Mouse (Mus musculus): ENCODE measurements around the gene Cntn4.

Gene Cntn4

DNA sequence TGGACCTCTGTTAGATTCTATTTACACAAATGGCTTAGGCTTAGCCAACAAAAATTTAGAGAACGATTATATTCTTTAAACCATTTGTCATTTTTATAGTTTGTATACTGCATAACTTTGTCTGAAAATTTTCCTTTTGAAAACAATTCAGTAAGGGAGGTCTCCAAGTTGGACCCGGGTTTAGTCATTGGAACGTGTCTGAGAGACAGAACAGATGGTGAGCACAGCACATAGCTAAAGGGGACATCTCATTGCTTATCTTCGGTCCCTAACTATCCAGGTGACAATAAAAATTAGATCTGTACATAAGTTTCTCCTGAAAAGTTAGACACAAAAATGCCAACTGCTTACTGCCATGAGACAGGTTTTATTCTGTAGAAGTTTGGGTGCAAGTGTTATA, 420.4 kb downstream of the Cntn4 start:
- DNase-seq: no peak

DNA sequence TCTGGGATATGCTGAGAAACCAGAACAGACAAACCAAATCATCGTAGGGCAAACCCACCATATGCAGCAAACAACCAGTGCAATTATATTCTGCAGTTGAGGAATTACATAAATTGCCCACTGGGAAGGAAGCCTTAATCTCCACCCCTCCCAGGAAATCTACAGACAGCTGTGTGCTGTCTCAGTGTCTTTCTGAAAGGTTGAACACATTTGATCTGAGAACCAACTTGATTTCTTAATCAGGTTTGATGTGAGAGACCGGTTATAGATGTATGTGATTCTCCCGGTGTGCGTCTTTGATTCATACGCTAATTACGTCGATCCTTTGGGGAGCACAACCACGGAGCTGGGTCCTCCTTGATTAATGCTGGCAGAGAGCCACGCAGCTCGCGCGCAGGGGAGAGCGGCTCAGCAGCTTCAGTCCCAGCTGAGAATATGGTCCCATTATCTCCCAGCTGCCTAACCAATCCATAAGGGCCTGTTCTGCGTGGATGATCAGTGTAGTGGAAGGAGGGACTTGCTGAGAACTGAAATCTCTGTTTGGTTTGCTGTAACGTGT, 441.1 kb downstream of the Cntn4 start:
- no peak for DNase-seq

DNA sequence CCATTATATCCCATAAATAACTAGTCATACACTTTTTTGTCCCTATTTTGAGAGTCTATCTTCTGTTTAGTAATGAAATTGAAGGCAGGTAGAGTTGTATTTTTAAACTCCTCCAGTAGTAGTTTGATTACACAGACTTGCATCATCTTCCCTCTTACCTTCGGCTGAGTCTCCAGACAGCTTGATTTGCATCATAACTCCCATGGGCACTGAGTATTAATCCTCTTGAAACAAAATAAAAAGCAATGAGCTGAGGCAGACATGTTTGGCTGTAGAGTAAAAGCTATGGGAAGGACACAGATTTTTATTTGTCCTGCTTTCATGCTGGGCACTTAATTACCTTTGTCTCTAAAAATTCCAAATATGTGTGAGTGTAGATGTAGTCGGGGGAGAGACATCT, 476.1 kb downstream of the Cntn4 start:
- no peak for DNase-seq

DNA sequence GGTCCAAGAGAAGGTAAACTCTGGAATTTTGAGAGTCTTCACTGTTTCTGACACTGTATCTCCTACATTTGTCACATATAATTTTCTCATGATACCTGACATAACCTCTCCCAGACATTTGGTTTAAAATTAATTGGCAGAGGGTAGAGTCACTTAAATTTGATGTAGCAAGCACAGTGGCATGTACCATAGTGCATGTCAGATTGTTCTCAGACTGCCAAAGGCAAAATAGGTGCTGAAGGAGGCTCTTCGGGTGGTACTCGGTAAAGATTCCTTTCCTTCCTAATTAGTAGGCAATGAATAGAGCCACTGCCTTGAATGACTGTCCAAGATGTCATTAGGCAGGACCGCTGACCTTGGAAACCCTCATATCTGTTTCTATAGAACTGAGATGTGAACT, 477.9 kb downstream of the Cntn4 start:
- no peak for DNase-seq

DNA sequence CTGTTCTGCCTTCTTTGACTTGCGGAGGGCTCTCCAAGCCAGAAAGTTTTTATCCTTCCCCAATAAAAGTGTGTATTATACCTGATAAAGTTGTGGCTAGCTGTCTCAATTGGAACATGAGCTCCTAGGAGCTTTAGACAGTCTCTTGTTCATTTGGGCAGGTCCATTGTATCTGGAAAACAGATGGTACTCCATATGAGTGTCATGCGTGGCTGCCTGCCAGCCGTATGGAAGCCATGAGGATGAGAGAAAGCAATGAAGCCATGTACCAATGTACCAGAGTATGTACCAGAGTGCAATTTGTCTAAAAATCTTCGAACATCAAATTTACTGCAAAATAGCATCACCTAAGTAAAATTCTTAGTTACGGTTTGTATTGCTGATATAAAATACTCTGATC, 500.1 kb downstream of the Cntn4 start:
- no peak for DNase-seq

DNA sequence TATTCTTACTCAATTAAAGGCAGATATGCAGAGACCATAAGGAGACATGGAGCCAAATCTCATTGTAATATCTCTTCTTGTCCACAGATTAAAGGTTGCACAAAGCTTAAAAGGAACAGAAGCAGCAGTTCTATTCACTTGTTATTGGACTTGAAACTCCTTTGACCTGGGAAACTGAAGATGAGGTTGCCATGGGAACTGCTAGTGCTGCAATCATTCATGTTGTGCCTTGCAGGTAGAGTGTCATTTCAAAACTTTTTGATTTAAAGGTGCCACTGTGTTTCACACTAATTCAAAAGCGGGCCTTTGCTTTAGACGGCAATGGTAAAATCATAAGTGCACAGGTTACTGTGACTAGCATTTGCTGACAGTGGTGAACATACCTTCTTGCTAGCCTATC, 504.1 kb downstream of the Cntn4 start:
- no peak for DNase-seq

DNA sequence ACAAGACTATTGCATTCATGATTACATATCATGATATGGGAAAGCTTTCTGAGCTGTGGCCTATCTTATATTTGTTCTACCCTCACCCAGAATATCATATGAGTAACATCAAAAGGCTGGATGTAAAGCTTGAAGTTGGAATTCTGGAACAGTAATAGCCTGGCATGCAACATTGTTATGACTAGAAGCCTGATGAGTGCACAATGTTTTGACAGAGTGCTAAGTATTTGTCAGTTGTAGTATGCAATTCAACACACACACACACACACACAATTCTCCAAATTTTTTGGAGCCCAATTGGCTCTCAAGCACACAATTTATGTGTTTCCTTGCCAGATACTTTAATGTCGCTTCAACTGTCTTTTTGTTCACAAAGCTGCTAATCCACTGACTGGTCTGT, 523.5 kb downstream of the Cntn4 start:
- no peak for DNase-seq

DNA sequence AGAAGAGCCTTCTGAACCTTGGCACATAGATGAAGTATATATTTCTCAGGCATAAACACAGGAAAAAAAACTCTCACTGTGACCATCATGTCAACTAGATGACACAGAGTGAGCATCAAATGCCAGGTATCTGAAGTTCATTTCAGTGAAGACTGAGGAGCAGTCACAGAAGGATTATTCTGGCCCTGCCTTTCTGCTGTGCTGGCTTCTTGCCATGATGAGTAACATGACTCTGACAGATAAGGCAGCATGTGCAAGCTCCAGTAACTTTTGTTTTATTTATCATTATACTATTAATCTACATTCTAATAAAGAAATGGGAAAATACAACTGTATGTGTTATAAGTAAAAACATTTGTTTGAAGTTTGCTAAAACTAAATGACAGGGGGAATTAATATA, 529.9 kb downstream of the Cntn4 start:
- DNase-seq: no peak

DNA sequence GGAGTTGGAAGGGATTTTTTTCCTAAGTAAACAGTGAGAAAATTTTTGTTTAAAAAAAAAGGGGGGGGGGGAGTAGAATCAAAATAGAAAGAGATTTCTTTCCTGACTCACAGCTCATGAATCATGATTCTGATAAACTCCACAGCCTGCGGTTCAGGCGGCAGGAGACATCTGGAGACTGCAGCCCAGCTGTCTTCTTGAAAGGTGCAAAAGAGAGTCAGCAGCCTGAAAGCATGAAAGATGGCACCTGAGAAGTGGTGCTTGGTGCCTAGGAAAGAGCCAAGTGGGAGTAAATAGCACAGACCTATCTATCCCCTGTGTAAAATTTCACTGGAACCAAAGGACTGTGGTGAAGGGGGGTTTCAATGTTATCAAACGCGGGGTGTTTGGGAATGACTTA, 535.6 kb downstream of the Cntn4 start:
- DNase-seq: no peak

DNA sequence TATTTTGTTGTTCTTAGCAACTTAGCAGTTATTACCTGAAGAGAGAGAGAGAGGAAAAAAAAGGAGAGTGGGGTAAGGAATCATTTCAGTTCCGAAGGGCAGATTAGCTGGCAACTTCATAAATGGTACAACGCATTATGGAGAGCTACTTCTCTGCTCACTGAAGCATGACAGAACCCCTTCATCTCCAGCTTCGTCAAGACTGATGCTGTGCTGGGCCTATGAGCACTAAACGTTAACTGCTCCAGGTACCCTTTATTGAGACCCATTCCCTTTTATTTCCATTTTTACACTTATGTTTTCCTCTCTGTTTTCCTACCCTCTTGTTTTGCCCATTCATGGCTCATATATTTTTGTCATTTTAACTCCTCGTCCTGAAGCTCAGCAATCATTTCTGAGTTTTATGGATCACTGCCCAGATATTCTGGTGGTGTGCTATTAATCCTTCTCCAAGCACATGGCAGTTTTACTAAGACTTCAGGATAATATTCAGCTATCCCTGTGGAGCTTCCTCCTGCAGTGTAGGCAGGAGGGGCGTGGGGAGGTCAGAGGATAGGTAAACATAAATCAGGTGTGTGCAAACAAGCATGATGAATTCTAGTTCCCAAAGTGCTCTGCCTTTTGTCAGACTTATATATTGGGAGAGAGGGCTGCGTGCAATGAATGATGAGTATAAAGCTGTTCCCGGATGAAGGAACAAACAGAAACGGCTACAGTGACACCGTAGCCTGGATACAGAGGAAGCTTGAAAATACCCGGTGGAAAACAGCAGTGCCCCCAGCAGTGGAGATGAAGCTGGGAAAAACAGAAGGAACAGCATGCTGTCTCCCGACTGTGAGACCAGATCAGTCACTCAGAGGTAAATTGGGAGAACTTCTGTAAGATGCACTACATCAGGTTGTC, 559.8 kb downstream of the Cntn4 start:
- peak; percentile 36 for DNase-seq

DNA sequence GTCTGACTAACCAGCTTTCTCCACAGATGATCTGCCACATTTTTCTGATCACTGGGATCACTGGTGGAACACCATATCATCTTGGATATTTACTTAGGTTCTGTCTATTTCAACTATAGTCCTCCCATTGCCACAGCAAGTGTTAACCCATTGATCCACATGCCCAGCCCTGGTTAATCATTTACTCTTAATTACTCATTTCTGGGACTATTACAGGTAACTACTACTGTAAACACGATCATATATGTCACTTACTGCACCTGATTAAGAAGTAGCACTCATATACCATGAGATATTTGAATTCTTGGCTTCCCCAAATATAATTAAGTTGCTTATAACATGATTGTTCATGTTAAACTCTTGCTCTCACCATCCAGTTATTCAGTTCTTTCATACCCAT, 564.1 kb downstream of the Cntn4 start:
- DNase-seq: no peak

DNA sequence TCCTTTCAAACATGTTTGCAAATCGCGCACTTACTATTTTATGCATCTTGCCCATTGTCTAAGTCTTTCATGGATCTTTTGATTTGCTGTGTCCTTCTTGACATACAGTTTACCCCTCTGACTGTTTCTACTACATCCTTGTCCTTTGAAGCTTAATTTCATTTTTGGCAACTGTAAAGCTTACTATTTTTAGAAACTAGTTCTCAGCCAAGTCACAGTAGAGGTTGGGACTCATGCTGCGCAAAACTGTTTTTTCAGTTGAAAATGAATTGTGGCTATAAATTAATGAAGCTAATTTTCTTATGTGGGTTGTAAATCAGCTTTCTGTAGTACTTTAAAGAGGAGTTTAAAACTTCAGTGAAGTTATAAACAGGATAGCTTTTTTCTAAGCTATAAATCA, 585.9 kb downstream of the Cntn4 start:
- no peak for DNase-seq

DNA sequence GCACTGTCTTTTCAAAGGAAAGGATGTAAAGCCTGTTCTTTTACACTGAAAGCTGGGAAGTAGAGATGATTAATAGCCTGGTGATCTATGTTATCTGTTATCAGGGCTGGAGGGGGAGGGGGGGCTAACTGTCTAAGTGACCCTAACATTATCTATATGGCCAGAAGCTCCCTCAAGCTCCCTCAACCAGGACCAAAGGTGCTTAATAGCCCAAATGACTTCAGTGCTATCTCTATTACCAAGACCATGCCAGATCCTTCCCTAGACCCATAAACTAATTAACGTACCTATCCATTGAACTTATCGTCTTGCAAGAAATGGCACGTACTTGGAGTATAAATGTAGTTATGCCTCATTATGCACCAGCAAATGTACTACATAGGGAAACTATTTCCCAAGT, 588.0 kb downstream of the Cntn4 start:
- DNase-seq: no peak

DNA sequence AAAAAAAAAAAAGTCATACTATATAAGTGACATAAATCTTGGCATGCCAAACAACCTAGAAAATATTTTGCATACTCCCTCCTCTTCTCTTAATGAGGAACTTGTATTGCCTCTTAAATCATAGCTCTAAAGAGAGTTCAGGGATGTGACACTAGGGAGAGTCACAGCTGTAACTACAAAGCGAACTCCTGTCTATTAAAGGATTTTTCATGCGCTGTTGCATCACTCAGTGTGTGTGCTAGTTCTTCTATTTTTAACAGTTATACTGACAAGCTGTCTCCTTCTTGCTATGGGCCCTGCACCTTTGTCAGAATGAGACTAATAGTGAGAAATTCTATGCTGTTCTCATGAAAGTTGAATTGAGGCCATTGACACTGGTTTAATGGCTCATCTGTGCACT, 588.8 kb downstream of the Cntn4 start:
- DNase-seq: no peak

DNA sequence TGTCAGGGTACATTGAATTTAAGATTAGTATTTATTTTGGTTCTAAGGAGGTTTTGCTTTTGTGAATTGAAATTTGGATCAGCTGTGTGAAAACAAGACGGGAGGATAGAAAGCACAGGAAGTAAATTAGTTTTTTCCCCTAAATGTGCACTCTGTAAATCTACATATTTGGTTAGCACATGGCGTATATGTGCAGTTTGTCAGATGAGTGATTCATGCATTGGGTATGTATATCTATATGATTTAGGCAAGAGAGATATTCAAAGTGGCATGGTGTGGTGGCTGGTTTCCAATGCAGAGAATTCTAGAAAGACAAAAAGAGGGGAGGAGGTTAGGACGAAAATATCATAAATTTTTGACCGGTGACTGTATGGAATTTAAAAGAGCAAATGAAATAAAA, 591.3 kb downstream of the Cntn4 start:
- no peak for DNase-seq

DNA sequence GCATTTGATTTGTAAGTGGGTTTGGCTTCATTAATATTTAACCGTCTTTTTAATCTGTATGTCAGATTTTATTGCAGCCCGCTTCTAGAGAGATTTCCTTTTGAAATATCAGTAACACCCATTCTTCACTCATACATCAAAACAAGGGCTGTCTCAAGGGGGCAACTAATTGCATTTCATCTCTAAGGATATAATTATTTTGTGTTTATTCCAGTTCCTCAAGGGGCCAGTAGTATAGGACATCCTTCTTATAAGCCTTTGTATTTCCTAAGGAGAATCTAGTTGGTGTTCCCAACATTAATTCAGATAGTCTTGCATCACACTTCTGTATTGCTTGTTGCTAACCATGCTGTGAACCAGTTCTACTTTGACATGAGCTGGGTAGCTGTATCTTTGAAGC, 599.7 kb downstream of the Cntn4 start:
- no peak for DNase-seq

DNA sequence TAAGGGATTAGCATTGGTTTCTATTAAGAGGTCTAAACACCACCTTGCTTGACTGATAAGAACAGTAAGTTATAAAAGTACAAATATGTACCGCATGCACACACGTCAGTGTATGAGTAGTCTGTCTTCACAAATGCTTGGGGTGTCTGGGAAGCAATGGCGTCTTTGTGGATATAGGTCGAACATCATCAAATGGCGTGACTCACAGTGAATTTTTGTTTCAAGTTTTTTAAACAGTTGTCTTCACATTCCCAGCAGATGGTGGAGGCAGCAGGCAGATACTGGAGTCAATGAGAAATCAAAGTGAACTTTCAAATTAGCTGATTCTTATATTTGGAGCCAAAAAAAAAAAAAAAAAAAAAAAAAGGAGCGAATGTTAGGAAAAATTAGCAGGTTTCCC, 604.2 kb downstream of the Cntn4 start:
- no peak for DNase-seq

DNA sequence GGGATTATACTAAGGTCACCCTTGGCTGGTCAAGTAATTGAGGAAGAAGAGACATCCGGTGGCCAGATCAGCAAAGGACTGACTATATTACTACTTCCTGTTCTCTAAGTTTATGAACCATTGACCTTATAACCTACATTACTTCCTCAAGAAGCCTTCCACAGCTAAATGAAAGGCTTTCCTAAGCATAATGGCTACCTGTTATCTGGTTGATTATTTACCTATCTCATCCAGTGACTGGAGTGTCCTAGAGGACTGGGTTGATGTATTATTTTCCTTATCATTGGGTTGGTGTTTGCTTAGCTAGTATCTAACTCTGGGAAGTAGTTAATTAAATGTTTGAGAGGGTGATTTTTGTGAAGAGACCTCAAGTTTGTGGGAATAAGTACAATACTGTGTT, 606.4 kb downstream of the Cntn4 start:
- no peak for DNase-seq

DNA sequence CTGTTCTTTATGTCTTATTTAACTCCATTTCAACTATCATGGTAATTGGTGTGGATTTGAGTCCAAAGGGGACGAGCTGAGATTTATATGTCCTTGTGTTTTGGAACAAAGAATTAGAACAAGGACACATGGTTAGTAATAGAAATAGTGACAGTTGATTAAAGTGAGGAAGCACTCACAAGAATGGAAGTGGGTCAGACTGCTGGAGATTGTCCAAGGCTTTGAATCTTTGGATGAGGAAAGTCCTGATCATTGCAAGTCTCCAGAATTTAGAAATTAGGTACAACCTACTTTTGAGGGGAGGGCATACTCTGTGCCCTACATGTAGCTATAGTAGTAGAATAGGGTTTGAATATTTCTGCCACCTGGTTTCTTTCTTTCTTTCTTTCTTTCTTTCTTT, 622.0 kb downstream of the Cntn4 start:
- DNase-seq: no peak

DNA sequence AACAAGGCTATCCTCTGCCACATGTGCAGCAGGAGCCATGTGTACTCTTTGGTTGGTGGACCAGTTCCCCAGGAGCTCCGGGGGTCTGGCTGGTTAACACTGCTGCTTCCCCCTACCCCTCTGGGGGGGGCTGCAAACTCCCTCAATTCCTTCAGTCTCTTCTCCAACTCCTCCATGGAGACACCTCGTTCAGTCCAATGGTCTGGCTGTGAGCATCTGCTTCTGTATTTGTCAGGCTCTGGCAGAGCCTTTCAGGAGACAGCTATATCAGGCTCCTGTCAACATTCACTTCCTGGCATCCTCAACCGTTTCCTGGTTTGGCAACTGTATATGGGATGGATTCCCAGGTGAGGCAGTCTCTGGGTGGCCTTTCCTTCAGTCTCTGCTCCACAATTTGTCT, 622.7 kb downstream of the Cntn4 start:
- DNase-seq: no peak

DNA sequence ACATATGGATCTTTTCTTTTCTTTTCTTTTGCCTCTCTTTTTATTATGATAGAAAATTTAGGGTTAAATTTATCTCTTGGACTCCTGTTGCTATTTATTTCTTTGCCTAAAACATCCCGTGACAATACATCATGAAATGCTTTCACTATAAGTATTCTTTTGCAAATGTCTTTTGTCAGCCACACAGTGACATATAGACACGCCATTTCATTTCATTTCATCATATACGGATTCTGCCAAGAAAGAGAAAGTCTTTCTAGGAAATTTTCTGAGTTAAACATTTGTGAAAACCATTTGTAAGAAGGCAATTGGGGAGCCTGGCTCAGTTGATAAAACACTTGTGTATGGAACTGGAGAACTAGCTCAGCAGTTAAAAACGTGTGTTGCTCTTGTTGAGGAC, 625.0 kb downstream of the Cntn4 start:
- no peak for DNase-seq

DNA sequence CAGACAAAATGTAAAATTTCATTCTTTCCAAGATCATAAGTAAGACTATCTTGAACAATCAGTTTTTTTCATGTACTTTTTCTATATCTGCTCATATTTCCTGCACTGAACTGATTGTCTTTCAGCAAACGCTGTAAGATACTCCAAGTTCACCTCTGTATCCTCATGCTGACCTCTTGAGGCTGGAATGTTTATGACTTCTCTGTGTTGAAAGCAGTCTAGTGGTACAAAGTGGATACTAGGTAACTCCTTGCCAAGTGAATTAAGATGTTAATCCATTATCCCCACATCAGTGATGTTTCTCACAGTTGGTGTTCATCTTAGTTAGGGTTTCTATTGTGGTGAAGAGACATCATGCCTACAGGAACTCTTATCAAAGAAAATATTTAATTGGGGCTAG, 651.5 kb downstream of the Cntn4 start:
- DNase-seq: peak; percentile 17

DNA sequence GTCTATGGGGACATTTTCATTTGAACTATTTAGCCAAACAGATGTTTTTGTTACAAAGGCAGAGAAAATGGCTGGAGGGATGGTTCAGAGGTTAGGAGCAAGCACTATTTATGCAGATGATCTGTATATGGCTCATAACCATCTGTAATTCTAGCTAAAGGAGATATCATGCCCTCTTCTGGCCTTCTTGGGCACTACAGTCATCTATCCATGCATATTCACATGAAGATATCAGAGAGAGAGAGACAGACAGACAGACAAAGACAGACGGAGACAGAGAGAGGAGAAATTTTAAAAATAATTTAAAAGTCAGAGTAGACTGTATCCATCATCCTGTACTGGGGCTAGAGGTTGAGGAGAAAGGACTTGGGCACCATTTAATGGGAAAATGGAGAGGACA, 652.2 kb downstream of the Cntn4 start:
- DNase-seq: peak; percentile 23

DNA sequence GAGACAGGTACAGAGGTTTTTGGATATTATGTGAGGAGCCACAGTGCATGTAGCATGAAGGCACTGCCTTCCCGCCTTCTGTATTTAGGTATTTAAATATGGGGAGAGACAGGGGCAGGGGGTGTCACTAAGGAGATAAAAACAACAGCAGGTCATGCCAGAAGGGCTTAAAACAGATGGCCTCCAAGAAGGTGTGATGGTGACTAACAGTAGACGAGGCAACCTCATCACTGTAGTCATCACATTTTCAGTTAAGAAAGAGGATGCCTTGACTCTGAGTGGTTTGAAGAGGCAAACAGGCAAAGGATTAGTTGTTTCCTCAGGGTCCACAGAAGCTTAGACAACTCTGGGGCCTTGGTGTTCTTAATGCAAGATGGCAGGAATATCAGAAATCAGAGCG, 655.0 kb downstream of the Cntn4 start:
- DNase-seq: no peak

DNA sequence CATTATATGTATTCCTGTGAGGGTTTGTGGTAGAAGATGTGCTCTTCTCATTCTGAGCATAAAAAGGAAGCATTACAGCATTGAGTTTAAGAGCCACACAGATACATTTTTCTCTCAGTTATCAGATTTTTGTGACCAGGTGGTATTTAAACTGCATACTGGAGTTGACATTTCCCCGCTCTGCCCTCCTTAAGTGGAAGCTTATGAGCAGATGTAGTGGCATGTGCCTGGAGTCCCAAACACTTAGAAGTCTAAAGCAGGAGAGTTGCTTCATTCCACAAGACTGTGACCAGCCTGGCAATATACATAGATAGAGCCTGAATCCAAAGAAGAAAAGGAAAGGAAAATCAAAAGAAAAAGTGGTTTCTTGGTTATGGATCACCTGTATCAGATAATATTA, 655.5 kb downstream of the Cntn4 start:
- DNase-seq: no peak

Measured in kidney, adult 9 months (tissue).